Mouse (Mus musculus): ENCODE results near the gene Zfp59.
"Not testable (repeated sequence)": the region's sequence is repeated elsewhere in the genome, so short reads cannot be mapped to it uniquely, and the experiment has no call there.

The Zfp59 gene

GRCm38 (mm10) chr7:27862578-27862977 lies 24.2 kb downstream of the Zfp59 start:
- DNase-seq (ENCODE audit: low read depth) = not testable (repeated sequence)

DNA sequence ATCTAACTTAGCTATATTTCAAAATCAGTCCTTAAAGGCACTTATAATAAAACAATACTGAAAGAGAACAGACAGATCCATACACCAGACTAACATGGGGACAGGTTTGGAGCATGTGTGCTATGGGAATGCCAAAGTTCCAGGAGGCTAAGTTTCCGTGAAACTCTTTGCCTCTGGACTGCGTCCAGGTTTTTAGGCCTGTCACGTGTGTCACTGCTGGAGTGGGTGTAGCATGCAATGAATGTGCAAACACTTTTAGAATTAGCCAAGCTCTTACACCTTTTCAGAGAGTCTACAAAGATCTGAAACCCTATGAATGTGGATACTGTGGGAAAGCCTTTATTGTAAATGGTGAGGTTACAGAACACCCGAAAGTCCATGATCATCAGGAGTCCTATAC lies 43.3 kb downstream of the Zfp59 start:
- DNase-seq (ENCODE audit: low read depth) = no peak

DNA sequence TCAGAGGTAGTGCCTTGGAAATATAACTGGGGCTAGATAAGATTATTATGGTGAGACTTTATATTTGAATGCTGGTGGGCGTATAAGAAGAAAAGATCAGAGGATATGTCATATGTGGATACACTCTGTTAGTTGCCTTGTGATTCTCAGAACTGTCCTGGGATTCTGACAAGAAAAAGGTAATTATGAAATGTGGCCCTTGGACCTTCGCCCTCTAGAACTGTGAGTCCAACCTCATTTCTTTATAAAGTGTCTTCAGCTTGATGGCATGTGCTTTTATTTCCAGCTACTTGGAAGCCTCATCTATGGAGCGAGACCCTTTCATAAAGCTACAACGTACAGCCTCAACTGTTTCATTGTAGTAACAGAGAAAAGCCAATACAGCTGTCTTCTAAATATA lies 62.2 kb downstream of the Zfp59 start:
- DNase-seq (ENCODE audit: low read depth) = no peak

GRCm38 (mm10) chr7:27905061-27905848 lies 66.8 kb downstream of the Zfp59 start:
- DNase-seq (ENCODE audit: low read depth) = no peak
